Mouse (Mus musculus) liver, postnatal 0 days (tissue): ENCODE results near the gene Rabgap1l.

Experiments
- CTCF ChIP-seq: sonication (generic); IDR thresholded peaks from 2 replicates; pipeline ENCODE4 v1.5.1; 2016; ENCODE audit warnings: antibody characterized with exemption, low read depth
- EP300 ChIP-seq: IDR thresholded peaks from 2 replicates; pipeline ENCODE4 v1.6.1; 2016; ENCODE audit warnings: antibody characterized with exemption, low read depth, mild to moderate bottlenecking

- no peak for TF ChIP-seq CTCF
- no peak for TF ChIP-seq EP300
Measured at GRCm38 (mm10) chr1:160280603-160281002, 512.4 kb downstream of the Rabgap1l start.
